Mouse (Mus musculus): ENCODE measurements at regions not wholly inside any gene's neighbourhood (a gene's known extent, or its start where the extent isn't known, plus 50 kb on each side); places are given as distances from the start of the nearest gene placed in this dataset.

DNA sequence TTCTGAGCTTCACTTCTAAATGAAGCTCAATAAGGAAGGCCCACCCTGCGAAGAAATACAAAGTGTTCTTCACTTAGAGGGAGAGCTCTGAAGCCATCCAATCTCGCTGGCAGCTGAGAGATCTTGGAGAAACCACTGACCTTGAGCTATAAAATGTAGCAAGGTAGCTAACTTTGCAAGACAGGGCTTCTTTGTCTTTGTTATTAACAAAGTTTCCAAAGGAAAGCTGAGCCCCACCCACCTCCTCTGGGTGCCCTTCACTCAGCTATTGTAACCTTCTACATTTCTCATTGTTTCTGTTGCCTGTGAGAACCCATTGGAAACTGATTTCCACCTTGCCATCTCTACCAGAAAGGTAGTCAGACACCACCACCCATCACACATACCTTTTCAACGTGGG is 57.2 kb upstream of the Usp9x start:
- TF ChIP-seq CTCF (IDR thresholded peaks at IDR 0.05; ENCODE audit: borderline replicate concordance, insufficient read depth, low read depth, low read length) = no peak
- no peak for TF ChIP-seq POLR2A (IDR thresholded peaks at IDR 0.05; ENCODE audit: borderline replicate concordance, insufficient read depth, low read length)
